Mouse (Mus musculus): ENCODE measurements around the gene Ribc2. TPM values are rescaled to one million over a fixed set of nuclear protein-coding genes. Genes with fewer than 3 reads are reported as not detected.

Ribc2 gene
- polyA plus RNA-seq, 1 experiment from 2014 or later, result 0.15 TPM

DNA sequence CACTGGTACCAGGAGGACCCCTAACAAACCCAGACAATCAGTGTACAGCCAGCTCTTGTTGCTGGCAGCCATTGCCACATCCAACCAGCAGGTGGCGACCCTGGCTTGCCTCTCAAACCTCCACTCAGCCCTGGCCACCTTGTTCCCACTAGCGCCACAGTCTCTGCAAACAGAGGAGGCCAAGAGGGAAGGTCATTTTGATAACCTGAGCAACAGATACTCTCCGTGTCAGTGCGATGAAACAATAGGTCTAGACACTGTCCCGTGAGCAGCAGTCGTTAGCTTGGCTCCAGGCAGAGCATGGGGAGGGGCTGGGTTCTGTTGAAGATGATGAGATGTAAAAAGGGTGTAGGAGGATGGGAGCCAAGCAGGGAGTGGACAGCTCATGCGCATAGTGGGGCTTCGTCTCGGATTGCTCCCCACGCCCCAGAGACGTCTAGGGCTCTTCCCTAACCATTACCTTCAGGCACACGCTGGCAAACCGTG, 19.6 kb downstream of the Ribc2 start:
- H3K27me3 ChIP-seq (replicated peaks; ENCODE audit: control insufficient read depth, insufficient read depth, low read length), result 0 out of 2 replicates have a peak, but pooled peaks cover 3% of the 10 kb centered on the region
- WGBS, result 24% methylated on average over 13 of the region's 13 CpGs
- H3K4me2 ChIP-seq, result no peak overlapping the region
- DNase-seq (ENCODE audit: low spot score) (peak; percentile 51), ATAC-seq (replicated peaks; ENCODE audit: low FRiP score) (no peak)
- no peaks in the 10 kb centered on the region for H3K36me3 ChIP-seq (ENCODE audit: control insufficient read depth, insufficient read depth, low read length)
- H3K4me1 ChIP-seq (replicated peaks; ENCODE audit: control insufficient read depth, insufficient read depth, low read length), result no peaks in the 10 kb centered on the region
- no peaks in the 10 kb centered on the region for H3K9me3 ChIP-seq (ENCODE audit: control insufficient read depth, low read length)
- no peak overlapping the region for H3K9ac ChIP-seq (ENCODE audit: low read depth, low read length)
- no peak overlapping the region for H3K4me3 ChIP-seq (ENCODE audit: low read depth, low read length)
- H3K27ac ChIP-seq (ENCODE audit: low read depth, low read length), result no peak overlapping the region

GRCm38 (mm10) chr15:85152577-85152976, 20.7 kb downstream of the Ribc2 start:
- H3K4me2 ChIP-seq, result no peak overlapping the region
- WGBS, result 70% methylated on average over 3 of the region's 3 CpGs
- H3K27me3 ChIP-seq (replicated peaks; ENCODE audit: control insufficient read depth, insufficient read depth, low read length), result 0 out of 2 replicates have a peak, but pooled peaks cover 3% of the 10 kb centered on the region
- H3K36me3 ChIP-seq (ENCODE audit: control insufficient read depth, insufficient read depth, low read length), result no peaks in the 10 kb centered on the region
- H3K27ac ChIP-seq (ENCODE audit: low read depth, low read length), result no peak overlapping the region
- DNase-seq (ENCODE audit: low spot score) (no peak), ATAC-seq (replicated peaks; ENCODE audit: low FRiP score) (no peak)
- H3K9me3 ChIP-seq (ENCODE audit: control insufficient read depth, low read length), result no peaks in the 10 kb centered on the region
- no peak overlapping the region for H3K4me3 ChIP-seq (ENCODE audit: low read depth, low read length)
- H3K9ac ChIP-seq (ENCODE audit: low read depth, low read length), result no peak overlapping the region
- no peaks in the 10 kb centered on the region for H3K4me1 ChIP-seq (replicated peaks; ENCODE audit: control insufficient read depth, insufficient read depth, low read length)

- Histone ChIP-seq H3K9me3 (ENCODE audit: control insufficient read depth, low read length) (no peaks in the 10 kb centered on the region), H3K27me3 (replicated peaks; ENCODE audit: control insufficient read depth, insufficient read depth, low read length) (0 out of 2 replicates have a peak, but pooled peaks cover 3% of the 10 kb centered on the region), H3K4me3 (ENCODE audit: low read depth, low read length) (no peak overlapping the region), H3K4me2 (no peak overlapping the region), H3K4me1 (replicated peaks; ENCODE audit: control insufficient read depth, insufficient read depth, low read length) (no peaks in the 10 kb centered on the region), H3K36me3 (ENCODE audit: control insufficient read depth, insufficient read depth, low read length) (no peaks in the 10 kb centered on the region), H3K9ac (ENCODE audit: low read depth, low read length) (no peak overlapping the region), H3K27ac (ENCODE audit: low read depth, low read length) (no peak overlapping the region)
- ATAC-seq (replicated peaks; ENCODE audit: low FRiP score), result no peak
- WGBS, result 77% methylated on average over 3 of the region's 3 CpGs
- no peak for DNase-seq (ENCODE audit: low spot score)
Observed at GRCm38 (mm10) chr15:85154091-85154490, 22.2 kb downstream of the Ribc2 start.

- no peaks in the 10 kb centered on the region for H3K9me3 ChIP-seq (ENCODE audit: control insufficient read depth, low read length)
- no peaks in the 10 kb centered on the region for H3K27me3 ChIP-seq (replicated peaks; ENCODE audit: control insufficient read depth, insufficient read depth, low read length)
- ATAC-seq (replicated peaks; ENCODE audit: low FRiP score) (no peak), DNase-seq (ENCODE audit: low spot score) (no peak)
- H3K27ac ChIP-seq (ENCODE audit: low read depth, low read length), result no peak overlapping the region
- no peaks in the 10 kb centered on the region for H3K36me3 ChIP-seq (ENCODE audit: control insufficient read depth, insufficient read depth, low read length)
- no peak overlapping the region for H3K4me2 ChIP-seq
- no peak overlapping the region for H3K9ac ChIP-seq (ENCODE audit: low read depth, low read length)
- no peaks in the 10 kb centered on the region for H3K4me1 ChIP-seq (replicated peaks; ENCODE audit: control insufficient read depth, insufficient read depth, low read length)
- no peak overlapping the region for H3K4me3 ChIP-seq (ENCODE audit: low read depth, low read length)
- WGBS, result 51% methylated on average over 4 of the region's 4 CpGs
Observed at GRCm38 (mm10) chr15:85156198-85156597, 24.3 kb downstream of the Ribc2 start.

- DNase-seq (ENCODE audit: low spot score), result no peak
- no peak overlapping the region for H3K4me2 ChIP-seq
- no peaks in the 10 kb centered on the region for H3K27me3 ChIP-seq (replicated peaks; ENCODE audit: control insufficient read depth, insufficient read depth, low read length)
- no peak overlapping the region for H3K9ac ChIP-seq (ENCODE audit: low read depth, low read length)
- no peak overlapping the region for H3K27ac ChIP-seq (ENCODE audit: low read depth, low read length)
- H3K9me3 ChIP-seq (ENCODE audit: control insufficient read depth, low read length), result no peaks in the 10 kb centered on the region
- H3K4me3 ChIP-seq (ENCODE audit: low read depth, low read length), result no peak overlapping the region
- no peaks in the 10 kb centered on the region for H3K4me1 ChIP-seq (replicated peaks; ENCODE audit: control insufficient read depth, insufficient read depth, low read length)
- ATAC-seq (replicated peaks; ENCODE audit: low FRiP score), result no peak
- no peaks in the 10 kb centered on the region for H3K36me3 ChIP-seq (ENCODE audit: control insufficient read depth, insufficient read depth, low read length)
Observed at GRCm38 (mm10) chr15:85161416-85161815, 29.5 kb downstream of the Ribc2 start.

DNA sequence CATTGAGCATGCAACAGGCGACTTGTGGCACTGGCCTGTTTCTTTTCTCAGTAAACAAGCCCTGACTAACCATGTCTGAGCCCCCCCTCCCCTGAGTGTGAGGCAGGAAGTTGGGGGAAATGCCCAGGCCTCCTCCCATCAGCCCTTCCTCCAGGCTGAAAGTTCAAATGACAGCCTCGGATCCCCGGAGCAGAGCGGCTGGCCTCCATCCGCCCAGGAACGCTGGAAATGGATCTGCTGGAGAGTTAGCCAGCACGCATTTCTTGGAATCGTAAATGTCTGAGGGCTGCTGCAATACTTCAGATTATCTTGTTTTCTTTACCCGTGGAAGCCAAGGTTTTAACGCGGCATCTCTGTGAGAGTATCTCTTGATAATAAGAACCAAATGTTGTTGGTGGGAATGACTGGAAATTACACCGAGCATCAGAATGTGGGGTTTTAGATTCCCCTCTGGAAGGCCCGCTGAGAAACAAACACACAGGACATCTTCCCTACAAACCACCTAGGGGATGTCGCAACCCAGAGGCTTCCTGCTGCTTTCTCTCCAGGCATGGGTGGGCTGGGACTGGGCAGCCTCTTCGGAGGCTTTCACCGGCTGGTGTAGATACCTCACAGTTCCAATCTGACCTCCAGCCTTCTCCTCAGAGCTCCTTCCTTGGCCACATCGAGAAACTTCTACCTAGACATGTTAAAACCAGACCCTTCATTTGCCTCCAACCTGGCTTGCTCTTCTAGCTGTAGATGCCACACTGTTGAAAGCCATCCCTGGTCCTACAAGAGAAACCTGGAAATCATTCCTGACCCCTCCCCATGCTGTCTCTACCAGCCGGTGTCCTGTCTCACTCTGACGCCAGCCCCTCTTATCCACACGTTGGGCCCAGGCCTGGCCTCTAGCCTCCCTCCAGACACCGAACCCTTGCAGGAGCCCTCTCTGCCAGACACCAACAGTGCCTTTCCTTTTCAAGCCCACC, 31.1 kb downstream of the Ribc2 start:
- H3K27ac ChIP-seq (ENCODE audit: low read depth, low read length), result no peak overlapping the region
- no peaks in the 10 kb centered on the region for H3K9me3 ChIP-seq (ENCODE audit: control insufficient read depth, low read length)
- WGBS, result 40% methylated on average over 21 of the region's 21 CpGs
- H3K27me3 ChIP-seq (replicated peaks; ENCODE audit: control insufficient read depth, insufficient read depth, low read length), result no peaks in the 10 kb centered on the region
- no peaks in the 10 kb centered on the region for H3K4me1 ChIP-seq (replicated peaks; ENCODE audit: control insufficient read depth, insufficient read depth, low read length)
- no peak overlapping the region for H3K4me3 ChIP-seq (ENCODE audit: low read depth, low read length)
- DNase-seq (ENCODE audit: low spot score), result no peak
- H3K4me2 ChIP-seq, result no peak overlapping the region
- no peaks in the 10 kb centered on the region for H3K36me3 ChIP-seq (ENCODE audit: control insufficient read depth, insufficient read depth, low read length)
- H3K9ac ChIP-seq (ENCODE audit: low read depth, low read length), result no peak overlapping the region
- no peak for ATAC-seq (replicated peaks; ENCODE audit: low FRiP score)

DNA sequence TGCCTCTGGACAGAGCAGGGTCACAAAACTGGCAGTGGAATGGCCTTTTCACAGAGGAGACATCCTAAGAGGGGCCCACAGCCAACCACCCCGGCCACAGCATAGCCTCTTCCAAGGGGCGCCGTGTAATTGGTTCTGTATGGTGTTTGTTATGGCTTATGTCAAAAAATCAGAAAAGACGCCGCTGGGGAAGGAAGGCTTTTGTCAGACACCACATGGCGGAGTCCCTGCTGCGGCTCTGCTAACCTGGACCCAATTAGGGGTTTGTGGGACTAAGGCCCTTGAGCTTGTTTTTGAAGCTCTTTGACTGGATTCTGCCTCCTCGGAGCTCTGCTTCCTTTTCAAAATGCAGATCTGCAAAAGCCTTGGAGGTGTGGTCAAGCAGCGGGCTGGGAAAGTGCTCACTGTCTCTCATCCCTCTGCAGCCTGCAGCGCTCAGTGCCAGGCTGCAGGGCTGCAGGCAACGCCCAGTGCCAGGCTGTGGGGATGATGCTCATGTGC, 34.6 kb downstream of the Ribc2 start:
- 46% methylated on average over 11 of the region's 11 CpGs for WGBS
- Histone ChIP-seq H3K27me3 (replicated peaks; ENCODE audit: control insufficient read depth, insufficient read depth, low read length) (no peaks in the 10 kb centered on the region), H3K9me3 (ENCODE audit: control insufficient read depth, low read length) (no peaks in the 10 kb centered on the region), H3K36me3 (ENCODE audit: control insufficient read depth, insufficient read depth, low read length) (no peaks in the 10 kb centered on the region), H3K27ac (ENCODE audit: low read depth, low read length) (no peak overlapping the region), H3K4me3 (ENCODE audit: low read depth, low read length) (no peak overlapping the region), H3K9ac (ENCODE audit: low read depth, low read length) (no peak overlapping the region), H3K4me2 (no peak overlapping the region), H3K4me1 (replicated peaks; ENCODE audit: control insufficient read depth, insufficient read depth, low read length) (no peaks in the 10 kb centered on the region)
- ATAC-seq (replicated peaks; ENCODE audit: low FRiP score) (no peak), DNase-seq (ENCODE audit: low spot score) (no peak)

GRCm38 (mm10) chr15:85167086-85167679, 35.3 kb downstream of the Ribc2 start:
- no peak overlapping the region for H3K4me3 ChIP-seq (ENCODE audit: low read depth, low read length)
- ATAC-seq (replicated peaks; ENCODE audit: low FRiP score), result no peak
- 59% methylated on average over 12 of the region's 12 CpGs for WGBS
- no peaks in the 10 kb centered on the region for H3K36me3 ChIP-seq (ENCODE audit: control insufficient read depth, insufficient read depth, low read length)
- no peaks in the 10 kb centered on the region for H3K9me3 ChIP-seq (ENCODE audit: control insufficient read depth, low read length)
- H3K27ac ChIP-seq (ENCODE audit: low read depth, low read length), result no peak overlapping the region
- H3K27me3 ChIP-seq (replicated peaks; ENCODE audit: control insufficient read depth, insufficient read depth, low read length), result no peaks in the 10 kb centered on the region
- DNase-seq (ENCODE audit: low spot score), result no peak
- no peaks in the 10 kb centered on the region for H3K4me1 ChIP-seq (replicated peaks; ENCODE audit: control insufficient read depth, insufficient read depth, low read length)
- no peak overlapping the region for H3K4me2 ChIP-seq
- no peak overlapping the region for H3K9ac ChIP-seq (ENCODE audit: low read depth, low read length)

Data from liver, embryonic 11.5 days (tissue).